Comparison of ENCODE assay signal across 8 mouse cellular contexts in genomic region chr2:119594113-119594981, GRCm38 (mm10). TPM values are rescaled to one million over a fixed set of nuclear protein-coding genes. Genes with fewer than 3 reads are reported as not detected.
A peak's percentile ranks its signal among the peaks of the same experiment; 100 is the strongest.
DNase-seq lines count a peak whose midpoint lies in the region; ATAC-seq and TF ChIP-seq lines count a peak whose summit lies in the region.

No protein-coding gene starts in this region.

- peak; percentile 65 for TF ChIP-seq POLR2A in cortical plate, adult 2 months (IDR thresholded peaks at IDR 0.05; ENCODE audit: extremely low read depth, insufficient read depth, low read length)

- no peaks in the 10 kb centered on the region for H3K27me3 ChIP-seq in megakaryocyte, embryonic 14.5 days (replicated peaks)

- no peaks in the 10 kb centered on the region for H3K9me3 ChIP-seq in megakaryocyte, embryonic 14.5 days

- peak; percentile 99 for ATAC-seq in activated CD4-positive, CD25-positive, alpha-beta regulatory T cell, adult 4 months

- H3K4me1 ChIP-seq in cortical plate, adult 2 months (ENCODE audit: control insufficient read depth, insufficient read depth, low read length): peaks cover 8% of the 10 kb centered on the region
- peaks cover 44% of the 10 kb centered on the region for H3K4me1 ChIP-seq in megakaryocyte, embryonic 14.5 days

- no peak for TF ChIP-seq CTCF in cortical plate, adult 2 months (IDR thresholded peaks at IDR 0.05; ENCODE audit: extremely low read depth, insufficient read depth, low read length)

- peak overlapping the region; percentile 74 for H3K27ac ChIP-seq in cortical plate, adult 2 months (ENCODE audit: insufficient read depth, low read length)

- H3K36me3 ChIP-seq in megakaryocyte, embryonic 14.5 days (replicated peaks; ENCODE audit: low read length): peaks cover 41% of the 10 kb centered on the region

- DNase-seq in gastrocnemius, adult 8-10 months (ENCODE audit: low spot score in 2 of 2): peak; percentile 90 to 93
- DNase-seq in hindlimb bud, embryonic 11.5 days (ENCODE audit: extremely low spot score, low read depth, low spot score): peak; percentile 99
- DNase-seq in left cerebral cortex, adult 8-10 months (ENCODE audit: low spot score in 2 of 2): peak; percentile 88 to 92
- peak; percentile 98 to 99 for DNase-seq in right cerebral cortex, postnatal 10 days (ENCODE audit: low spot score in 2 of 2)
- peak; percentile 97 for DNase-seq in urinary bladder, postnatal 25 days (ENCODE audit: low spot score)

- H3K4me3 ChIP-seq in cortical plate, adult 2 months (ENCODE audit: insufficient read depth, low read length): peak overlapping the region; percentile 96
- H3K4me3 ChIP-seq in megakaryocyte, embryonic 14.5 days (replicated peaks): peak overlapping the region; percentile 99

RNA-seq across cellular contexts. Expression of gene Nusap1, which starts 23.8 kb away (rescaled TPM):
- polyA plus RNA-seq in activated CD4-positive, CD25-positive, alpha-beta regulatory T cell, adult 4 months (2017; shearing (Covaris generic)): 10 to 100 TPM; 39.2 to 40.2 TPM
- 0.30 and 0.61 TPM in 2 replicates for polyA plus RNA-seq in cortical plate, adult 2 months (2012; rRNA removed)
- total RNA-seq in gastrocnemius, adult 8-10 months (2022): under 1 TPM in 2 of 4 experiments, not detected in 2; 0.10 to 0.38 TPM
- total RNA-seq in left cerebral cortex, adult 8-10 months (2022): 1 to 10 TPM in 1 of 4 experiments, under 1 TPM in 3; 0.46 to 1.6 (median 0.56) TPM
- polyA plus RNA-seq in megakaryocyte, embryonic 14.5 days (2012; ENCODE audit: insufficient read depth, low replicate concordance): 1.3 TPM in 1 of 2 replicates, not detected in the other

RNA-seq across cellular contexts. Expression of gene Oip5, which starts 23.9 kb away (rescaled TPM):
- polyA plus RNA-seq in activated CD4-positive, CD25-positive, alpha-beta regulatory T cell, adult 4 months (2017; shearing (Covaris generic)): 10 to 100 TPM in 1 of 2 experiments, 1 to 10 TPM in 1; 7.9 to 10.1 TPM
- polyA plus RNA-seq in cortical plate, adult 2 months (2012; rRNA removed): 1.1 and 1.4 TPM in 2 replicates
- total RNA-seq in gastrocnemius, adult 8-10 months (2022): under 1 TPM in 1 of 4 experiments, not detected in 3; 0.27 TPM
- 1 to 10 TPM in 3 of 4 experiments, under 1 TPM in 1; 0.70 to 2.0 (median 1.1) TPM for total RNA-seq in left cerebral cortex, adult 8-10 months (2022)
- polyA plus RNA-seq in megakaryocyte, embryonic 14.5 days (2012; ENCODE audit: insufficient read depth, low replicate concordance): 4.8 TPM in 1 of 2 replicates, not detected in the other

RNA-seq across cellular contexts. Expression of gene Chp1, which starts 46.9 kb away (rescaled TPM):
- 10 to 100 TPM; 84.5 to 98.6 TPM for polyA plus RNA-seq in activated CD4-positive, CD25-positive, alpha-beta regulatory T cell, adult 4 months (2017; shearing (Covaris generic))
- polyA plus RNA-seq in cortical plate, adult 2 months (2012; rRNA removed): 129 and 130 TPM in 2 replicates
- 10 to 100 TPM; 72.7 to 85.9 (median 82.5) TPM for total RNA-seq in gastrocnemius, adult 8-10 months (2022)
- 100 to 1,000 TPM; 161 to 184 (median 175) TPM for total RNA-seq in left cerebral cortex, adult 8-10 months (2022)
- 9.7 and 15.1 TPM in 2 replicates for polyA plus RNA-seq in megakaryocyte, embryonic 14.5 days (2012; ENCODE audit: insufficient read depth, low replicate concordance)

RNA-seq across cellular contexts. Expression of gene Exd1, which starts 46.9 kb away (rescaled TPM):
- polyA plus RNA-seq in activated CD4-positive, CD25-positive, alpha-beta regulatory T cell, adult 4 months (2017; shearing (Covaris generic)): under 1 TPM in 1 of 2 experiments, not detected in 1; 0.11 TPM
- 0.75 and 1.1 TPM in 2 replicates for polyA plus RNA-seq in cortical plate, adult 2 months (2012; rRNA removed)
- total RNA-seq in gastrocnemius, adult 8-10 months (2022): 1 to 10 TPM in 3 of 4 experiments, under 1 TPM in 1; 0.85 to 2.0 (median 1.2) TPM
- 1 to 10 TPM in 2 of 4 experiments, under 1 TPM in 2; 0.59 to 1.9 (median 1.00) TPM for total RNA-seq in left cerebral cortex, adult 8-10 months (2022)
- polyA plus RNA-seq in megakaryocyte, embryonic 14.5 days (2012; ENCODE audit: insufficient read depth, low replicate concordance): 0.01 TPM in 1 of 2 replicates, not detected in the other

Comparison
In these comparisons a context has a peak if more than half of its experiments do, and no peak if none do; other contexts are left out.
1. Peak in every context shown above with its lines: DNase-seq, ATAC-seq, H3K4me3 ChIP-seq and H3K27ac ChIP-seq.
2. RNA of gene Nusap1, which starts 23.8 kb away (polyA plus RNA-seq): 39.2 to 40.2 TPM in activated CD4-positive, CD25-positive, alpha-beta regulatory T cell, adult 4 months; 1.3 TPM in megakaryocyte, embryonic 14.5 days and 0.30 to 0.61 TPM in cortical plate, adult 2 months; every median in the first group is over 10 times any median in the second.